Mouse (Mus musculus): Measurements from ENCODE around the gene Nox1. TPM values are rescaled to one million over a fixed set of nuclear protein-coding genes. Genes with fewer than 3 reads are reported as not detected.

Gene Nox1
- polyA plus RNA-seq, 1 experiment from 2014 or later = 0.45 TPM

DNA sequence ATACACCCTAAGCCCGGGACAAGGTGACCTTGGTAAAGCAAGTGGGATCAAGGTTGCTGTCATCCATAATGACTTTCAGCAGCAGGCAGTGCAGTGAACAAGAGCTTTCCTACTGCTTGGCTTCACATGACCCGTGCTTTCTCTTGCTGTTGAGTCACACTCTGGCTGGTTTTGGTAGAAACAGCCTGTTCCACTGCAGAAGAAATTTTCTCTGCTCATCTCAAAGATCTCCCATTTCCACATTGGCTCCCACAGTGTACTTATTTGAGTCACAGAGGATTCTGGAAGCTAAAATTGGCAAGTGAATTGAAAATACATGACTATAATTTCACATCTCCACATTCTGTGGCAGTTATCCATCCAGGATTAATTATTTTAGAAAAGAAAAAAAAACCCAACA is 119.1 kb downstream of the Nox1 start:
- Histone ChIP-seq H3K36me3 (ENCODE audit: control insufficient read depth, insufficient read depth, low read length) (no peaks in the 10 kb centered on the region), H3K4me2 (replicated peaks; ENCODE audit: low read depth, low read length) (no peak overlapping the region), H3K27me3 (ENCODE audit: control insufficient read depth, insufficient read depth, low read length) (no peaks in the 10 kb centered on the region), H3K4me1 (ENCODE audit: control insufficient read depth, insufficient read depth, low read length) (no peaks in the 10 kb centered on the region), H3K9me3 (ENCODE audit: control insufficient read depth, low read depth, low read length) (no peaks in the 10 kb centered on the region), H3K27ac (ENCODE audit: low read length) (no peak overlapping the region), H3K4me3 (ENCODE audit: low read depth, low read length) (no peak overlapping the region), H3K9ac (replicated peaks; ENCODE audit: low read depth, low read length) (no peak overlapping the region)
- WGBS = 61% methylated on average over 2 of the region's 2 CpGs
- no peak for ATAC-seq (ENCODE audit: insufficient number of reproducible peaks, insufficient read depth, low FRiP score, low read depth)

DNA sequence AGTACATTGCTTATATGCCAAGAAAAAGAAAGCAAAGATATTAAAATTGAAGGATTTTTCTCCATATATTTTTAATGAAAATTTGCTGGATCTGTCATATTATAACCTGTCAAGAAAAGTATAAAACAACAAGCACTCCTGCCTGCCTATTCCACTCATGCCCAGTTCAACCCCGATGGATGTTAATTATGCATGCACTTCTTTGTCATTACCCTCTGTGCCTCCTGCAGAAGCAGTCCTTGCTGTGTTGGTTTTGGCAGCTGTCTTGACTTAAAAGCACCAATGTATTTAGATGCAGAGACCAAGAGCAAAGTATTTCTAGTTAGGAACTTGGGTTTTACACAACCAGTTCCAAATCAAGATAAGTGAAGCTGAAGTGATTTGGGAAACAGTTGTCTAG is 136.3 kb downstream of the Nox1 start:
- Histone ChIP-seq H3K27ac (ENCODE audit: low read length) (no peak overlapping the region), H3K4me2 (replicated peaks; ENCODE audit: low read depth, low read length) (no peak overlapping the region), H3K9me3 (ENCODE audit: control insufficient read depth, low read depth, low read length) (no peaks in the 10 kb centered on the region), H3K9ac (replicated peaks; ENCODE audit: low read depth, low read length) (no peak overlapping the region), H3K36me3 (ENCODE audit: control insufficient read depth, insufficient read depth, low read length) (peaks cover 12% of the 10 kb centered on the region), H3K27me3 (ENCODE audit: control insufficient read depth, insufficient read depth, low read length) (no peaks in the 10 kb centered on the region), H3K4me1 (ENCODE audit: control insufficient read depth, insufficient read depth, low read length) (no peaks in the 10 kb centered on the region), H3K4me3 (ENCODE audit: low read depth, low read length) (no peak overlapping the region)
- ATAC-seq (ENCODE audit: insufficient number of reproducible peaks, insufficient read depth, low FRiP score, low read depth) = no peak
- WGBS = 85% methylated on average over 1 of the region's 1 CpGs

DNA sequence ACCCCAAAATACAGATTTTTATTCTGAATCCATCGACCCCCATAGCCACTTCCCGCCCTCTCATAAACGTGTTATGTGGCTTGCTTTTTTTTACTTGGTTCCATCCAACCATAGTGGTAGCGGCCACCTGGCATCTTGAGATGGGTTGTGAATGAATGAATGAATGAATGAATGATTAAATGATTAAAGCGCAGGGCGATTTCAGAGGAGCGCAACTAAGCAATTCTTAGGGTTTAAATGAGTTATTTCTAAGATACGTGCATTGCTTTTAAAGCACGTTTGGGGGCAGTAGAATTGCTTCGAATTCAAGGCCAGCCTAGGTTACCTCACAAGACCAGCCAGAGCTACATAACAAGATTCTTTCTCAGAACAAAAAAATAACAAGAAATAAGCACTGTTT is 162.0 kb downstream of the Nox1 start:
- H3K36me3 ChIP-seq (ENCODE audit: control insufficient read depth, insufficient read depth, low read length) = no peaks in the 10 kb centered on the region
- H3K27me3 ChIP-seq (ENCODE audit: control insufficient read depth, insufficient read depth, low read length) = no peaks in the 10 kb centered on the region
- 20% methylated on average over 10 of the region's 10 CpGs for whole genome bisulfite sequencing
- peak overlapping the region; percentile 35 for H3K4me2 ChIP-seq (replicated peaks; ENCODE audit: low read depth, low read length)
- peak overlapping the region; percentile 44 for H3K4me3 ChIP-seq (ENCODE audit: low read depth, low read length)
- peak overlapping the region; percentile 66 for H3K27ac ChIP-seq (ENCODE audit: low read length)
- no peaks in the 10 kb centered on the region for H3K9me3 ChIP-seq (ENCODE audit: control insufficient read depth, low read depth, low read length)
- no peaks in the 10 kb centered on the region for H3K4me1 ChIP-seq (ENCODE audit: control insufficient read depth, insufficient read depth, low read length)
- no peak for ATAC-seq (ENCODE audit: insufficient number of reproducible peaks, insufficient read depth, low FRiP score, low read depth)
- H3K9ac ChIP-seq (replicated peaks; ENCODE audit: low read depth, low read length) = peak overlapping the region; percentile 51

DNA sequence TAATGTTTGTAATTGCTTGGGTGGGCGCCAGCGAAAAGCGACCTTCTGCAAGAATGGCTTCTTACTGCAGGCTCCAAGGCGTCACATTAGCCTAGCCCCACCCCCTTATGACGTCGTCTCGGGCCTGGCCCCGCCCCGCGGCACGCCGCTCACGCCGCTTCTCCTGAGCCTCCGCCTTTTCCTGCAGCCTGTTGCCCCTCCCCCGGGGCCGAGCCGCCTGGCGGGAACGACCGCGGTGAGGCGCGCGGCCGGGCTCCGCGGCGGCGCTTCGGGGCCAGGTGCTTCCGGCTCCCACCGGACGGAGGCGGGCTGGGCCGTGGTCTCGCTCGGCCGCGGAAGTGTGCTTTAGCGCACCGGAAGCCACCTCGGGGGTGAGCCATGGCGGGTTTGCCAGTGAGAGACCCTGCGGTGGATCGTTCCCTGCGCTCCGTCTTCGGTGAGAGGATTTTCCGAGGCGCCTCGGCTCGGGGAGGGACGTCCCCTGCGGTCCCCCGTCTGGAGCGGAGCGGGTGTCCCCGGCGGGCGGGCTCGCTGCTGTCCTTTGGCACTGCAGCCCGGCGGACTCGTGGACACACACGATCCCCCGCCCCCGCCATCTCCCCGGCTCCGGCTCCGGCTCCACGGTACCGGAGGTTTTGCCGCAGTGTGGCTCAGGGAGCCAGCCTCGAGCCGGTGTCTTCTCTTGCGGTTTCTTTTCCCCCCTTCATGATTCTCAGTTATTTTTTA is 162.6 kb downstream of the Nox1 start, which contains the start of gene Cstf2:
Cstf2 (plus strand) TSS at position 201 of the 726 bp plus-strand sequence.
- 24% methylated on average over 63 of the region's 77 CpGs for WGBS
- H3K36me3 ChIP-seq (ENCODE audit: control insufficient read depth, insufficient read depth, low read length) = no peaks in the 10 kb centered on the region
- H3K4me3 ChIP-seq (ENCODE audit: low read depth, low read length) = peak within 1 kb of the TSS; percentile 44
- peak within 1 kb of the TSS; percentile 66 for H3K27ac ChIP-seq (ENCODE audit: low read length)
- ATAC-seq (ENCODE audit: insufficient number of reproducible peaks, insufficient read depth, low FRiP score, low read depth) = peak; percentile 98
- H3K4me1 ChIP-seq (ENCODE audit: control insufficient read depth, insufficient read depth, low read length) = no peaks in the 10 kb centered on the region
- peak within 1 kb of the TSS; percentile 51 for H3K9ac ChIP-seq (replicated peaks; ENCODE audit: low read depth, low read length)
- H3K4me2 ChIP-seq (replicated peaks; ENCODE audit: low read depth, low read length) = peak within 1 kb of the TSS; percentile 35
- H3K27me3 ChIP-seq (ENCODE audit: control insufficient read depth, insufficient read depth, low read length) = no peaks in the 10 kb centered on the region
- H3K9me3 ChIP-seq (ENCODE audit: control insufficient read depth, low read depth, low read length) = no peaks in the 10 kb centered on the region

DNA sequence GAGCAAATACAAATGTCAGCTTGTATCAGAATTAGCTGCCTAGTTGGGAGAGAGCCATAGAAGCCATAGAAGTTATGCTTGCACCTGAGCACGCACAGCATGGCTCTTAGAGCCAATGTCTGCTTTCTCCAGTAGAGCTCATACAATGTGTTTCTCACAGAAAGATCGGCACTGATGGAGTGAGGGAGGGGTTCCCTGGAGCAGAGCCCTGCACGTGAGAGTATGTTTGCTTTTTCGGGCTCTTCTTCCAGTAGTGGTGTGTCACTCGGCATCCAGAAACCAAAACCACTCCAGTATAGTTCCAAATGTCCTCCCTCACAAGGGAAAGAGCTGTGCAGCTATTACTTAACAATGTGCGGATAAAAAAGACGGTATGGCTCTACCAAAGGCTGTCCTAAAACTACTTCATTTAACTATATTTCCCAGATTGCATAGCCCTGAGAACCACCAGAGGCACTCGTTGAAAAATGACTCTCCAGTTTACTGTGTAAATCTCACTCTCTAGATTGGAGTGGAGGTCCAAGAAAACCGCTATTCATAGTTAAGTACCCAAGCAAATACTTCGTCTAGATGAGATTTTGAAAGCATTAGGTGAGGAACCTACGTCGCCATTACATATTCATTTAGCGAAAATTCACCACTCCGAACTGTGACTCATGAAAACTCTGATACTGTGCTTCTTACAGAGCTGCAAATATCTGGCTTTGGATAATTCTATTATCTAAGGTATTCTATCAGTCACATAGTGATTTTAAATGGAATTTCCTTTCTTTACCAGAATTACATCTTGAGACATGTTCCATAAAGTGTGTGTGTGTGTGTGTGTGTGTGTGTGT is 163.5 kb downstream of the Nox1 start:
- 63% methylated on average over 14 of the region's 14 CpGs for WGBS
- peak overlapping the region; percentile 29 for H3K4me2 ChIP-seq (replicated peaks; ENCODE audit: low read depth, low read length)
- no peak overlapping the region for H3K27ac ChIP-seq (ENCODE audit: low read length)
- H3K9me3 ChIP-seq (ENCODE audit: control insufficient read depth, low read depth, low read length) = no peaks in the 10 kb centered on the region
- ATAC-seq (ENCODE audit: insufficient number of reproducible peaks, insufficient read depth, low FRiP score, low read depth) = no peak
- H3K4me1 ChIP-seq (ENCODE audit: control insufficient read depth, insufficient read depth, low read length) = no peaks in the 10 kb centered on the region
- no peaks in the 10 kb centered on the region for H3K36me3 ChIP-seq (ENCODE audit: control insufficient read depth, insufficient read depth, low read length)
- no peaks in the 10 kb centered on the region for H3K27me3 ChIP-seq (ENCODE audit: control insufficient read depth, insufficient read depth, low read length)
- H3K4me3 ChIP-seq (ENCODE audit: low read depth, low read length) = peak overlapping the region; percentile 44; the same call in 1 of the 2 replicates
- H3K9ac ChIP-seq (replicated peaks; ENCODE audit: low read depth, low read length) = no peak overlapping the region

DNA sequence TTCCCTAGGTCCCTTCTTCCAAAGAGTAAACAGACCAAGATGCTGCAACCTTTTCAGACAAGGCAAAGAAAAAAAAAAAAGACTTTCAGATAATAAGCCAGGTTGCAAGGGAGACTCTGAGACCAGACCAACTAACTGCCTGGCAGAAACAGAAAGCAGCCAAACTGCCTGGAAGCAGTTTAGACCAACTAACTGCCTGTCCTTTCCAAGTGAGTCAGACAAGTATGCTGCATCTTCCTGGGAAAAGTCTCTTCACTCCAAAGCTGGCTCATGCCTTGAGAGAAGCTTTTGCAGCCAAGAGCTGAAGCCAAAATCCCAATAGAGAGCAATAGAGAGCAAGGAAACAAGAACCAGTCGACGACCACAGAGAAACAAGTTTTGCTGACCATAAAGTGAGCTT is 164.9 kb downstream of the Nox1 start:
- Histone ChIP-seq H3K27ac (ENCODE audit: low read length) (no peak overlapping the region), H3K27me3 (ENCODE audit: control insufficient read depth, insufficient read depth, low read length) (no peaks in the 10 kb centered on the region), H3K4me1 (ENCODE audit: control insufficient read depth, insufficient read depth, low read length) (no peaks in the 10 kb centered on the region), H3K36me3 (ENCODE audit: control insufficient read depth, insufficient read depth, low read length) (no peaks in the 10 kb centered on the region), H3K9ac (replicated peaks; ENCODE audit: low read depth, low read length) (no peak overlapping the region), H3K9me3 (ENCODE audit: control insufficient read depth, low read depth, low read length) (no peaks in the 10 kb centered on the region), H3K4me3 (ENCODE audit: low read depth, low read length) (no peak overlapping the region), H3K4me2 (replicated peaks; ENCODE audit: low read depth, low read length) (no peak overlapping the region)
- WGBS = 97% methylated on average over 2 of the region's 2 CpGs
- ATAC-seq (ENCODE audit: insufficient number of reproducible peaks, insufficient read depth, low FRiP score, low read depth) = no peak

DNA sequence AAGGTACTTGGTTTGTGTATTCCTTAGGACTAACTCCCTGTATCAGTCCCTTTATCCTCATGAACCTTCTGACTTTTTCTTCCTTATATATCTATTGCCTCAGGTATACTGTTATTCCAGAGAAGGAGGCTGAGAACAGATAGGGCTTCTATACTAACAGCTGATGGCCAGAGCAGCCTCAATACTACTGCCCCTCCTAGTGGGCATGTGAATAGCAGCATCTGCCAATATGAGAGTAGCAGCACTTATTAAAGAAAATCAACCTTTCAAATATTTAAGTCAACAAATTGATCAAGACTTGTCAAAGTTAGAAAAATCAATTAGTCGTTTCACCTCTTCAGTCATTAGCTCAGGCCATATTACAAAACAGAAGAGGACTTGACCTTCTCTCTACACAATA is 172.8 kb downstream of the Nox1 start:
- ATAC-seq (ENCODE audit: insufficient number of reproducible peaks, insufficient read depth, low FRiP score, low read depth) = no peak
- Histone ChIP-seq H3K4me2 (replicated peaks; ENCODE audit: low read depth, low read length) (no peak overlapping the region), H3K4me1 (ENCODE audit: control insufficient read depth, insufficient read depth, low read length) (no peaks in the 10 kb centered on the region), H3K4me3 (ENCODE audit: low read depth, low read length) (no peak overlapping the region), H3K9me3 (ENCODE audit: control insufficient read depth, low read depth, low read length) (no peaks in the 10 kb centered on the region), H3K27me3 (ENCODE audit: control insufficient read depth, insufficient read depth, low read length) (no peaks in the 10 kb centered on the region), H3K36me3 (ENCODE audit: control insufficient read depth, insufficient read depth, low read length) (no peaks in the 10 kb centered on the region), H3K27ac (ENCODE audit: low read length) (no peak overlapping the region), H3K9ac (replicated peaks; ENCODE audit: low read depth, low read length) (no peak overlapping the region)
- WGBS = 61% methylated on average over 1 of the region's 1 CpGs

Measured in stomach, embryonic 14.5 days (tissue).